Mouse (Mus musculus): Measurements from ENCODE around the gene Ptms. TPM values are rescaled to one million over a fixed set of nuclear protein-coding genes. Genes with fewer than 3 reads are reported as not detected.

Gene Ptms
- polyA plus RNA-seq, 1 experiment from 2014 or later = 823 TPM

GRCm38 (mm10) chr6:124913721-124914285 is 6.1 kb downstream of the Ptms start:
- H3K36me3 ChIP-seq = peaks cover 27% of the 10 kb centered on the region
- H3K4me1 ChIP-seq = peaks cover 42% of the 10 kb centered on the region
- H3K27me3 ChIP-seq = no peaks in the 10 kb centered on the region
- no peak for ATAC-seq (replicated peaks)
- H3K27ac ChIP-seq (replicated peaks) = peak overlapping the region; percentile 100
- H3K9ac ChIP-seq (replicated peaks) = peak overlapping the region; percentile 100; the same call in 1 of the 2 replicates
- WGBS = 72% methylated on average over 14 of the region's 14 CpGs
- H3K4me2 ChIP-seq (replicated peaks) = no peak overlapping the region
- H3K4me3 ChIP-seq = peak overlapping the region; percentile 94; the same call in 1 of the 2 replicates
- H3K9me3 ChIP-seq = no peaks in the 10 kb centered on the region

- ATAC-seq (replicated peaks) = no peak
- Histone ChIP-seq H3K36me3 (peaks cover 27% of the 10 kb centered on the region), H3K9me3 (no peaks in the 10 kb centered on the region), H3K9ac (replicated peaks) (no peak overlapping the region), H3K4me1 (peaks cover 37% of the 10 kb centered on the region), H3K27ac (replicated peaks) (peak overlapping the region; percentile 100), H3K4me3 (no peak overlapping the region), H3K27me3 (no peaks in the 10 kb centered on the region), H3K4me2 (replicated peaks) (no peak overlapping the region)
- 74% methylated on average over 6 of the region's 6 CpGs for WGBS
Measured at GRCm38 (mm10) chr6:124913214-124913613, 6.7 kb downstream of the Ptms start.

- peaks cover 27% of the 10 kb centered on the region for H3K36me3 ChIP-seq
- no peak within 1 kb of the TSS for H3K4me3 ChIP-seq
- H3K4me2 ChIP-seq (replicated peaks) = no peak within 1 kb of the TSS
- no peak for ATAC-seq (replicated peaks)
- no peak within 1 kb of the TSS for H3K9ac ChIP-seq (replicated peaks)
- peak within 1 kb of the TSS; percentile 100; the same call in 1 of the 2 replicates for H3K27ac ChIP-seq (replicated peaks)
- H3K9me3 ChIP-seq = no peaks in the 10 kb centered on the region
- no peaks in the 10 kb centered on the region for H3K27me3 ChIP-seq
- H3K4me1 ChIP-seq = peaks cover 34% of the 10 kb centered on the region
- WGBS = 20% methylated on average over 13 of the region's 13 CpGs
Measured at GRCm38 (mm10) chr6:124911533-124912218, 8.2 kb downstream of the Ptms start, which contains the start of gene Lag3. TSS of gene Lag3 (minus strand) at chr6:124911705.

- peak; percentile 12 for ATAC-seq (replicated peaks)
- peaks cover 31% of the 10 kb centered on the region for H3K4me1 ChIP-seq
- H3K9me3 ChIP-seq = no peaks in the 10 kb centered on the region
- H3K4me3 ChIP-seq = peak overlapping the region; percentile 10; the same call in 1 of the 2 replicates
- H3K36me3 ChIP-seq = peaks cover 27% of the 10 kb centered on the region
- no peak overlapping the region for H3K27ac ChIP-seq (replicated peaks)
- no peaks in the 10 kb centered on the region for H3K27me3 ChIP-seq
- 4% methylated on average over 32 of the region's 32 CpGs for WGBS
- no peak overlapping the region; the same call in 1 of the 2 replicates for H3K9ac ChIP-seq (replicated peaks)
- H3K4me2 ChIP-seq (replicated peaks) = peak overlapping the region; percentile 22
Measured at GRCm38 (mm10) chr6:124910032-124910431, 9.9 kb downstream of the Ptms start.

- Histone ChIP-seq H3K4me3 (no peak overlapping the region), H3K27me3 (no peaks in the 10 kb centered on the region), H3K36me3 (peaks cover 5% of the 10 kb centered on the region), H3K9me3 (no peaks in the 10 kb centered on the region), H3K27ac (replicated peaks) (no peak overlapping the region), H3K4me1 (peaks cover 36% of the 10 kb centered on the region), H3K9ac (replicated peaks) (no peak overlapping the region), H3K4me2 (replicated peaks) (no peak overlapping the region)
- no peak for ATAC-seq (replicated peaks)
- WGBS = 81% methylated on average over 1 of the region's 1 CpGs
Measured at GRCm38 (mm10) chr6:124907767-124908166, 12.1 kb downstream of the Ptms start.

GRCm38 (mm10) chr6:124904991-124905860 is 14.7 kb downstream of the Ptms start:
- no peaks in the 10 kb centered on the region for H3K27me3 ChIP-seq
- no peaks in the 10 kb centered on the region for H3K9me3 ChIP-seq
- WGBS = 22% methylated on average over 14 of the region's 16 CpGs
- H3K4me3 ChIP-seq = peak overlapping the region; percentile 40
- peak overlapping the region; percentile 99 for H3K27ac ChIP-seq (replicated peaks)
- no peak; the same call in 1 of the 2 replicates for ATAC-seq (replicated peaks)
- peak overlapping the region; percentile 72 for H3K9ac ChIP-seq (replicated peaks)
- no peaks in the 10 kb centered on the region for H3K36me3 ChIP-seq
- H3K4me2 ChIP-seq (replicated peaks) = peak overlapping the region; percentile 65
- H3K4me1 ChIP-seq = peaks cover 31% of the 10 kb centered on the region

GRCm38 (mm10) chr6:124904161-124904981 is 15.5 kb downstream of the Ptms start:
- Histone ChIP-seq H3K9ac (replicated peaks) (peak overlapping the region; percentile 72), H3K36me3 (no peaks in the 10 kb centered on the region), H3K4me3 (peak overlapping the region; percentile 40), H3K4me2 (replicated peaks) (peak overlapping the region; percentile 65), H3K27ac (replicated peaks) (peak overlapping the region; percentile 99), H3K27me3 (no peaks in the 10 kb centered on the region), H3K9me3 (no peaks in the 10 kb centered on the region), H3K4me1 (peaks cover 25% of the 10 kb centered on the region)
- peak; percentile 82 for ATAC-seq (replicated peaks)
- 6% methylated on average over 24 of the region's 24 CpGs for WGBS

- ATAC-seq (replicated peaks) = peak; percentile 81
- H3K4me3 ChIP-seq = peak overlapping the region; percentile 40
- H3K27me3 ChIP-seq = no peaks in the 10 kb centered on the region
- peaks cover 25% of the 10 kb centered on the region for H3K4me1 ChIP-seq
- H3K27ac ChIP-seq (replicated peaks) = peak overlapping the region; percentile 99
- H3K9me3 ChIP-seq = no peaks in the 10 kb centered on the region
- H3K4me2 ChIP-seq (replicated peaks) = peak overlapping the region; percentile 65
- peak overlapping the region; percentile 72 for H3K9ac ChIP-seq (replicated peaks)
- WGBS = under 1% methylated on average over 23 of the region's 23 CpGs
- no peaks in the 10 kb centered on the region for H3K36me3 ChIP-seq
Measured at GRCm38 (mm10) chr6:124903580-124904151, 16.2 kb downstream of the Ptms start.

- H3K36me3 ChIP-seq = no peaks in the 10 kb centered on the region
- no peak overlapping the region for H3K27ac ChIP-seq (replicated peaks)
- no peak overlapping the region for H3K4me2 ChIP-seq (replicated peaks)
- no peak overlapping the region for H3K9ac ChIP-seq (replicated peaks)
- no peak overlapping the region for H3K4me3 ChIP-seq
- H3K4me1 ChIP-seq = peaks cover 25% of the 10 kb centered on the region
- no peaks in the 10 kb centered on the region for H3K27me3 ChIP-seq
- no peak for ATAC-seq (replicated peaks)
- no peaks in the 10 kb centered on the region for H3K9me3 ChIP-seq
Measured at GRCm38 (mm10) chr6:124901851-124902250, 18.1 kb downstream of the Ptms start.

GRCm38 (mm10) chr6:124900801-124901480 is 19.0 kb downstream of the Ptms start:
- 69% methylated on average over 10 of the region's 10 CpGs for WGBS
- H3K27me3 ChIP-seq = no peaks in the 10 kb centered on the region

More at GRCm38 (mm10) chr6:124900801-124901480, 19.0 kb downstream of the Ptms start:
- Histone ChIP-seq H3K27ac (replicated peaks) (no peak overlapping the region), H3K4me3 (no peak overlapping the region), H3K9ac (replicated peaks) (no peak overlapping the region), H3K36me3 (no peaks in the 10 kb centered on the region), H3K4me1 (peaks cover 25% of the 10 kb centered on the region), H3K4me2 (replicated peaks) (no peak overlapping the region), H3K9me3 (no peaks in the 10 kb centered on the region)
- no peak for ATAC-seq (replicated peaks)
